Mouse (Mus musculus): Measurements from ENCODE around the gene Ccdc188.

GRCm38 (mm10) chr16:18227187-18227586 lies 9.5 kb downstream of the Ccdc188 start:
- TF ChIP-seq CTCF (IDR thresholded peaks at IDR 0.05; ENCODE audit: extremely low read depth, insufficient read depth, insufficient read length, insufficient replicate concordance) (no peak), POLR2A (IDR thresholded peaks at IDR 0.05; ENCODE audit: low read depth, low read length) (no peak)
